In the genomic region with DNA sequence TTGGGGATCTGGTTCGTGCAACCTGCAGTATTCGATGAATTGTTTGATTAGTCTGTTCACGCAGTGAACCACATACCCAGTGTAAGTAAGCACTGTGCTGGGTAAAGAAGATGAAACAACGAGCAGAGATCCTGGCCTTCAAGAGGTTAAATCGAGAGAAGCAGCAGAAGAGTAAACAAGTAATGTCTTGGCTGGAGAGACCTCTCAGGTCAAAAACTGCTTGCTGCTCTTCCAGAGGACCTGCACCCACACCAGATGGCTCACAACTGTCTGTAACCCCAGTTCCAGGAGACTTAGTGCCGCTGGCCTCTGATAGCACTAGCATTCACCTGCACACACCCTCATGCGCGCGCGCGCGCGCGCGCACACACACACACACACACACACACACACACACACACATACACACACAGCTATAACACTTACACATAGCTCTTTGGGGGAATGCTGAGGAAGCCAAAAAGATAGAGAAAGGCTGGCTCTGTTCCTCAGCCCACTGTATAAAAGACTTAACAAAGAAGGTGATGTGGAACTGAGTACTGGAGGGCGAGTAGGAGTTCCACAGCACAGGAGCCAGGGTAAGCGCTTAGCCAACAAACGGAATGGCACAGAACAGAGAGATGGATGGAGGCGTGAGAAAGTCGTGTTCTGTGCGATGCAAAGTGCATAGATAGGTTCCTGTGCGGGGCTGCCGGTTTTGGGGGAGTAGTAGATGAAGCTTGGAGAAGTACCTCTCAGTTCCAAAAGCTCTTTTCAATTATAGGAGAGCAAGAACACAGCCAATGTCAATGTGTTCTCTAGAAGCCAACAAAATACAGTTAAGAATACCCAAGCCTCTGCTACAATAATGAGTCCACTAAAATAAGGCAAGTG, we compare ENCODE assay signal across 8 mouse cellular contexts. TPM values are rescaled to one million over a fixed set of nuclear protein-coding genes. Genes with fewer than 3 reads are reported as not detected.
DNase-seq lines count a peak whose midpoint lies in the region; ATAC-seq and TF ChIP-seq lines count a peak whose summit lies in the region.

No protein-coding gene starts in this region.

- H3K9ac ChIP-seq in neural tube, embryonic 11.5 days (ENCODE audit: low read length) = peak overlapping the region; percentile 94
- H3K9ac ChIP-seq in forebrain, postnatal 0 days = peak overlapping the region; percentile 88
- H3K9ac ChIP-seq in lung, embryonic 15.5 days = peak overlapping the region; percentile 43

- H3K27ac ChIP-seq in neural tube, embryonic 11.5 days (ENCODE audit: low read depth, low read length) = peak overlapping the region; percentile 93
- H3K27ac ChIP-seq in forebrain, postnatal 0 days (ENCODE audit: low read depth, low read length) = peak overlapping the region; percentile 86
- H3K27ac ChIP-seq in lung, embryonic 15.5 days = peak overlapping the region; percentile 83

- H3K36me3 ChIP-seq in neural tube, embryonic 11.5 days (ENCODE audit: control insufficient read depth, insufficient read depth, low read length) = no peaks in the 10 kb centered on the region
- H3K36me3 ChIP-seq in forebrain, postnatal 0 days (ENCODE audit: insufficient read depth) = no peaks in the 10 kb centered on the region
- H3K36me3 ChIP-seq in lung, embryonic 15.5 days = no peaks in the 10 kb centered on the region

- TF ChIP-seq CTCF in forebrain, postnatal 0 days (IDR thresholded peaks at IDR 0.05; ENCODE audit: low read depth) = no peak

- H3K9me3 ChIP-seq in neural tube, embryonic 11.5 days (ENCODE audit: control insufficient read depth, low read length) = no peaks in the 10 kb centered on the region
- no peaks in the 10 kb centered on the region for H3K9me3 ChIP-seq in forebrain, postnatal 0 days (ENCODE audit: low read length)
- no peaks in the 10 kb centered on the region for H3K9me3 ChIP-seq in lung, embryonic 15.5 days

- intact Hi-C loops in gastrocnemius, postnatal 14 days (cut with DNase I; ENCODE audit: low total_unique reads) = no loop called here

- WGBS in neural tube, embryonic 11.5 days = 1% methylated on average over 23 of the region's 23 CpGs
- WGBS in forebrain, postnatal 0 days = 4% methylated on average over 23 of the region's 23 CpGs
- under 1% methylated on average over 23 of the region's 23 CpGs for WGBS in lung, embryonic 15.5 days

- peak overlapping the region; percentile 98 for H3K4me3 ChIP-seq in neural tube, embryonic 11.5 days (ENCODE audit: low read depth, low read length)
- H3K4me3 ChIP-seq in forebrain, postnatal 0 days (ENCODE audit: low read depth, low read length) = peak overlapping the region; percentile 97
- H3K4me3 ChIP-seq in lung, embryonic 15.5 days = peak overlapping the region; percentile 78

- H3K4me1 ChIP-seq in neural tube, embryonic 11.5 days (ENCODE audit: control insufficient read depth, insufficient read depth, low read length) = peaks cover 11% of the 10 kb centered on the region
- peaks cover 3% of the 10 kb centered on the region for H3K4me1 ChIP-seq in forebrain, postnatal 0 days (ENCODE audit: insufficient read depth)
- H3K4me1 ChIP-seq in lung, embryonic 15.5 days = peaks cover 17% of the 10 kb centered on the region

- H3K27me3 ChIP-seq in neural tube, embryonic 11.5 days (ENCODE audit: control insufficient read depth, insufficient read depth, low read length) = no peaks in the 10 kb centered on the region
- no peaks in the 10 kb centered on the region for H3K27me3 ChIP-seq in forebrain, postnatal 0 days (ENCODE audit: insufficient read depth, low read length)
- H3K27me3 ChIP-seq in lung, embryonic 15.5 days = no peaks in the 10 kb centered on the region

- ATAC-seq in neural tube, embryonic 11.5 days (ENCODE audit: insufficient read depth, low FRiP score, low TSS enrichment) = peak; percentile 59
- ATAC-seq in cerebellum, adult (ENCODE audit: insufficient number of reproducible peaks, low FRiP score, low TSS enrichment) = peak; percentile 18; the same call in 1 of the 2 replicates
- ATAC-seq in forebrain, postnatal 0 days = peak; percentile 65
- peak; percentile 25 for ATAC-seq in lung, embryonic 15.5 days (ENCODE audit: borderline replicate concordance, extremely low read depth, low FRiP score, low TSS enrichment)

- peak overlapping the region; percentile 67 for H3K4me2 ChIP-seq in neural tube, embryonic 11.5 days (ENCODE audit: low read depth)
- H3K4me2 ChIP-seq in forebrain, postnatal 0 days (ENCODE audit: low read depth) = peak overlapping the region; percentile 57
- peak overlapping the region; percentile 84 for H3K4me2 ChIP-seq in lung, embryonic 15.5 days

- no peak for DNase-seq in neural tube, embryonic 11.5 days (ENCODE audit: low spot score)
- no peak for DNase-seq in neural tube, embryonic 10.5 days (ENCODE audit: extremely low spot score, low spot score)
- no peak for DNase-seq in forebrain, postnatal 0 days
- peak; percentile 58 for DNase-seq in kidney, postnatal 10 days
- DNase-seq in right cerebral cortex, postnatal 36 days (ENCODE audit: low spot score in 2 of 2) = peak; percentile 49 to 59
- DNase-seq in gastrocnemius, postnatal 14 days = no peak

RNA-seq across cellular contexts. Expression of gene Grb2, which starts 0.8 kb away (rescaled TPM):
- polyA plus RNA-seq in neural tube, embryonic 11.5 days (2014; fragmentation: Nextera tagmentation; extraction: Ambion mirVana) = 86.7 and 89.8 TPM in 2 replicates
- total RNA-seq in forebrain, postnatal 0 days (2014; rRNA removed) = 88.2 and 91.9 TPM in 2 replicates
- polyA plus RNA-seq in forebrain, postnatal 0 days (2015; fragmentation: Nextera tagmentation; extraction: Ambion mirVana) = 153 and 162 TPM in 2 replicates
- polyA plus RNA-seq in lung, embryonic 15.5 days (2015; fragmentation: Nextera tagmentation; extraction: Ambion mirVana) = 85.6 and 91.0 TPM in 2 replicates
- total RNA-seq in gastrocnemius, postnatal 14 days (2021) = 10 to 100 TPM; 76.5 to 93.9 TPM

RNA-seq across cellular contexts. Expression of gene Tmem94, which starts 56.0 kb away (rescaled TPM):
- 18.6 and 19.0 TPM in 2 replicates for polyA plus RNA-seq in neural tube, embryonic 11.5 days (2014; fragmentation: Nextera tagmentation; extraction: Ambion mirVana)
- 16.7 and 19.3 TPM in 2 replicates for total RNA-seq in forebrain, postnatal 0 days (2014; rRNA removed)
- polyA plus RNA-seq in forebrain, postnatal 0 days (2015; fragmentation: Nextera tagmentation; extraction: Ambion mirVana) = 12.1 and 14.9 TPM in 2 replicates
- polyA plus RNA-seq in lung, embryonic 15.5 days (2015; fragmentation: Nextera tagmentation; extraction: Ambion mirVana) = 23.1 and 24.6 TPM in 2 replicates
- total RNA-seq in gastrocnemius, postnatal 14 days (2021) = 10 to 100 TPM; 52.7 to 61.5 TPM

Comparison
In these comparisons a context has a peak if more than half of its experiments do, and no peak if none do; other contexts are left out.
1. DNase-seq: peak in kidney, postnatal 10 days (single experiment) and right cerebral cortex, postnatal 36 days (2 of 2); none in neural tube, embryonic 11.5 days (single experiment), neural tube, embryonic 10.5 days (single experiment), forebrain, postnatal 0 days (single experiment) and gastrocnemius, postnatal 14 days (single experiment).
2. H3K9ac ChIP-seq: peak in every context shown above with its lines; median percentile 94 in neural tube, embryonic 11.5 days; 88 in forebrain, postnatal 0 days; 43 in lung, embryonic 15.5 days.
3. Peak in every context shown above with its lines, with median percentiles within 50 percentile points of each other: ATAC-seq, H3K27ac ChIP-seq, H3K4me2 ChIP-seq and H3K4me3 ChIP-seq.